Mouse (Mus musculus): ENCODE results near the gene Fcho1. TPM values are rescaled to one million over a fixed set of nuclear protein-coding genes. Genes with fewer than 3 reads are reported as not detected.
"Not testable (repeated sequence)": the region's sequence is repeated elsewhere in the genome, so short reads cannot be mapped to it uniquely, and the experiment has no call there.

Gene Fcho1
- polyA plus RNA-seq, 1 experiment from 2014 or later = 1.6 TPM

DNA sequence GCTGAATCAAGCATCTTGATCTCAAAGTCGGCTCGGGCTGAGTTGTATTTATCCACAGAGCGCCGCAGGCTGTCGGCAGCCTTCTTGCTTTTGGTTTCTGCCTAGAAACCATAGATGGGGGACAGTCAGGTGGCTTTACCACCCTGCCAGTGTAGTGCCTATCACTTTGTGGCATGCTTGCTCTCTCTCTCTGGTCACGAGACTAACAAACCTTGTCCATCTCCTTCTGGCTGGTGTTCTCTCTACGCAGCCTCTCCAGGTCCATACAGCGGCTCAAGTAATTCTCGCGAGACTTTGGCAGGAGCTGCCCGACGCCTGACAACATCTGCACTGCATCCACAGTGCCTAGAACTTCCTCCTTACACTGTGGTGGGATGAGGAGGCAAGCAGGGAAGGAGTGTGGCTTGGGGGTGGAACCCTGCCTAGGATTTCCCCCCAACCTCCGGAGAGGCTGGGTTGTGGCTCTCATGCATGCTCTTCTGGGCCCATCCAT lies 8.9 kb downstream of the Fcho1 start:
- Histone ChIP-seq H3K27ac (ENCODE audit: poor library complexity, severe bottlenecking) (no peak overlapping the region), H3K36me3 (no peaks in the 10 kb centered on the region), H3K9ac (no peak overlapping the region), H3K9me3 (replicated peaks) (no peaks in the 10 kb centered on the region), H3K4me1 (replicated peaks) (no peaks in the 10 kb centered on the region), H3K27me3 (replicated peaks) (peaks cover 77% of the 10 kb centered on the region), H3K4me2 (no peak overlapping the region), H3K4me3 (no peak overlapping the region)
- no peak for ATAC-seq (ENCODE audit: insufficient number of reproducible peaks, low FRiP score)
- WGBS = 75% methylated on average over 13 of the region's 13 CpGs

DNA sequence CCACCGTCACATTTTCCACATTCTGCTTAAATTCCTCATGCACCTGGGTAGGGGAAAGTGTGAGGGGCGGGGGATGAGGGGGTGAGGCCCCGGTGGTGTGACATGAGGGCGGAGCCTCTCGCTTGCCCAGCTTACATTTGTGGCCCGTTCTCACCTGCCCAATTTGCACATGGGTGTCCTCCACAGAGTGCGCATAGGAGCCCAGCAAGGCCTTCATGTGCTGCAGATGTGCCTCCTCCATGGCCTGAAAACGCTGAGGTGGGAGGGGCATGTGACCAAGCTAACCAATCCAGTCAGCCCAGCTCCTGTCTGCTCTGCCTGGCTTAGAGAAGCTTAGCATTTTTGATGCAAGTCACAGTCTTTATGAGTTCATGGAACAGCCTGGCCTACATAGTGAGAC lies 10.0 kb downstream of the Fcho1 start:
- Histone ChIP-seq H3K27me3 (replicated peaks) (peaks cover 77% of the 10 kb centered on the region), H3K9ac (no peak overlapping the region), H3K27ac (ENCODE audit: poor library complexity, severe bottlenecking) (no peak overlapping the region), H3K4me2 (no peak overlapping the region), H3K4me3 (no peak overlapping the region), H3K36me3 (no peaks in the 10 kb centered on the region), H3K9me3 (replicated peaks) (no peaks in the 10 kb centered on the region), H3K4me1 (replicated peaks) (no peaks in the 10 kb centered on the region)
- 36% methylated on average over 8 of the region's 8 CpGs for WGBS
- no peak for ATAC-seq (ENCODE audit: insufficient number of reproducible peaks, low FRiP score)

- peaks cover 5% of the 10 kb centered on the region; the same call in 1 of the 2 replicates for H3K4me1 ChIP-seq (replicated peaks)
- H3K9me3 ChIP-seq (replicated peaks) = no peaks in the 10 kb centered on the region
- 60% methylated on average over 2 of the region's 2 CpGs for WGBS
- no peak overlapping the region for H3K4me2 ChIP-seq
- ATAC-seq (ENCODE audit: insufficient number of reproducible peaks, low FRiP score) = no peak
- H3K27ac ChIP-seq (ENCODE audit: poor library complexity, severe bottlenecking) = no peak overlapping the region
- no peak overlapping the region for H3K9ac ChIP-seq
- no peaks in the 10 kb centered on the region for H3K36me3 ChIP-seq
- no peak overlapping the region for H3K4me3 ChIP-seq
- peaks cover 84% of the 10 kb centered on the region for H3K27me3 ChIP-seq (replicated peaks)
Observed at GRCm38 (mm10) chr8:71711574-71711973, 13.9 kb downstream of the Fcho1 start.

DNA sequence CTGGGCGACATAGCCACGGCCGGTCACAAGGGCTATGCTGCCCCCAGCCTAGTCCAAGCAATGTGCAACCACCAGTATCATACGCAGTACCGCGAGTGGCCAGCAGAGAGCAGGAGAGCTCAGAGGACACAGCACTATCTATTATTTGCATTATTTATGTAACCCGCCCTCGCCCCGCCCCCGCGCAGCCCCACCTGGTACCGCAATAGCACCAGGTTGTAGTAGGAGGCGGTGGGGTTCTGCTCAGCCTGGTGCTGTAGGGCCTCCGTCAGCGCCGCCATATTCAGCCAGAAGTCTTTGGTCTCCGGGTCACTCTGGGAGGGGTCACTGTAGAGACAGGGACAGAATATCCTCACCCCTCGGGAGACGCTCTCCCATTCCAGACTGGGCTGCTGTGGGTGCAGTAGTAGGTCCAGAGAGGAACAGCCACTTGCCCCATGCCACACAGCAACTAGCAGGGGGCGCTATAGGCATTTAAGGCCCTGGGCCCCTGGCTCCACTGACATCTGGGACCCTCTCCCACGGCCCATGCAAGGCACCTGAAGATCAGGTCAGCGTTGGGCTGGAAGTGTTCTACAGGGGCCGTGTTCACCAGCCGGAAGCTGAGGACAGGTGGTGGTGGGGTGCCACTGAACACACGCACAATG lies 15.6 kb downstream of the Fcho1 start:
- peak overlapping the region; percentile 51 for H3K4me2 ChIP-seq
- WGBS = 19% methylated on average over 25 of the region's 25 CpGs
- H3K4me3 ChIP-seq = peak overlapping the region; percentile 4; the same call in 1 of the 2 replicates

DNA sequence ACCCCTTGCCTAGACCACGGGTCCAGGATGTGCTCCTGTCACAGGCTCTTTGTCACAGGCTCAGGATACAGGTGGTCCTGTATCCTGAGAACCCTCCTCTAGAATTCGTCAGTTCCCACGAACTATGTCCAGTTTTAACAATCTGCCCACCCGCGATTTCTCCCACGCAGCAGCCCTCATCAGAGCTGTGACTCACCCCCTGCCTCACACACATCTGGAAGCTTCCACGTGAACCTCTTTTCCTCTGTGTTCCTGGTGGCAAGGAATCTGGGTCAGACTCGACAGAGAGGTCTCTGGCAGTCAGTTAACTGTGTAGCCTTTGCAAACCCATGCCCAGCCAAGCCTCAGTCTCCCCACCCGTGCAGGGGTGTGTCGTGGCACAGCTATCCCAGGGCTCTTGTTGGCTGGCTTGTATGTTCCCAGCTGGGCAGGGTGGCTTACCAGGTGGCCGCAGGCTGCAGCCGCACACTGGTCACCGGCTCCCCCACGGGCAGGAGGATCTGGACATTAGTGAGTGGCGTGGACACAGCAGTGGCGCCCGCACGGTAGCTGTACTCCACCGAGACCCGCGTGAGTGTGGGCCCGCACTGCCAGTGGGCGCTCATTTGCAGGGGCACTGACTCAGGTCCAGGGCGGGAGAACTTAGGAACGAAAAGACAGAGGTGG lies 16.2 kb downstream of the Fcho1 start:
- Histone ChIP-seq H3K36me3 (no peaks in the 10 kb centered on the region), H3K4me2 (peak overlapping the region; percentile 51), H3K9me3 (replicated peaks) (no peaks in the 10 kb centered on the region), H3K4me3 (peak overlapping the region; percentile 4; the same call in 1 of the 2 replicates), H3K4me1 (replicated peaks) (peaks cover 5% of the 10 kb centered on the region; the same call in 1 of the 2 replicates), H3K27me3 (replicated peaks) (peaks cover 88% of the 10 kb centered on the region), H3K27ac (ENCODE audit: poor library complexity, severe bottlenecking) (no peak overlapping the region), H3K9ac (no peak overlapping the region)
- 35% methylated on average over 25 of the region's 25 CpGs for WGBS
- ATAC-seq (ENCODE audit: insufficient number of reproducible peaks, low FRiP score) = peak; percentile 1; the same call in 1 of the 2 replicates

More for the DNA sequence above, 15.6 kb downstream of the Fcho1 start:
- H3K9ac ChIP-seq = no peak overlapping the region
- no peaks in the 10 kb centered on the region for H3K36me3 ChIP-seq
- peaks cover 5% of the 10 kb centered on the region; the same call in 1 of the 2 replicates for H3K4me1 ChIP-seq (replicated peaks)
- peak; percentile 35 for ATAC-seq (ENCODE audit: insufficient number of reproducible peaks, low FRiP score)
- H3K9me3 ChIP-seq (replicated peaks) = no peaks in the 10 kb centered on the region
- H3K27ac ChIP-seq (ENCODE audit: poor library complexity, severe bottlenecking) = no peak overlapping the region
- peaks cover 87% of the 10 kb centered on the region for H3K27me3 ChIP-seq (replicated peaks)

DNA sequence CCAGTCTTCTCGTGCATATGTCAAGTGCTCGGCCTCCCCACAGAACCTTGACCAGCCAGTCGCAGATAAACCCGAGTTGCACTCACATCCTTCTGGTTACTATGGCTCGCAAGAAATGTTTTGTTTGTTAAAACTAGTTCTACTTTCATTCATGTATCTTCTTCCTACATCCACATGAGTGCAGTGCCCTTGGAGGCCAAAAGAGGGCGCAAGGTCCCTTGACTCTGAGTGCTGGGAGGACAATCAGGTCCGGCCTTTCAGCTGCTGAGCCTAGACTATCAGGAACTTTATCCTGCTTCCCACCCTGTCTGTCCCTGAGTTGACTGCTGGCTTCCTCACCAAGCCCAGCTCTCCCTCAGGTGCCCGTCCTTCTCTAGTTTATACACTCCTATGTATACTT lies 17.6 kb downstream of the Fcho1 start:
- Histone ChIP-seq H3K27me3 (replicated peaks) (peaks cover 91% of the 10 kb centered on the region), H3K4me1 (replicated peaks) (peaks cover 5% of the 10 kb centered on the region; the same call in 1 of the 2 replicates)

GRCm38 (mm10) chr8:71703400-71703799 lies 22.1 kb downstream of the Fcho1 start:
- H3K27me3 ChIP-seq (replicated peaks) = peaks cover 92% of the 10 kb centered on the region
- H3K4me2 ChIP-seq; H3K9ac ChIP-seq; H3K9me3 ChIP-seq (replicated peaks); H3K4me3 ChIP-seq; H3K36me3 ChIP-seq; ATAC-seq (ENCODE audit: insufficient number of reproducible peaks, low FRiP score); H3K27ac ChIP-seq (ENCODE audit: poor library complexity, severe bottlenecking): not testable (repeated sequence)
- H3K4me1 ChIP-seq (replicated peaks) = peaks cover 19% of the 10 kb centered on the region

More for the DNA sequence above, 17.6 kb downstream of the Fcho1 start:
- Histone ChIP-seq H3K4me2 (no peak overlapping the region), H3K27ac (ENCODE audit: poor library complexity, severe bottlenecking) (no peak overlapping the region), H3K36me3 (no peaks in the 10 kb centered on the region), H3K9me3 (replicated peaks) (no peaks in the 10 kb centered on the region), H3K9ac (no peak overlapping the region), H3K4me3 (no peak overlapping the region)
- no peak for ATAC-seq (ENCODE audit: insufficient number of reproducible peaks, low FRiP score)
- WGBS = 27% methylated on average over 8 of the region's 8 CpGs

- Histone ChIP-seq H3K9ac (no peak overlapping the region), H3K4me3 (no peak overlapping the region; the same call in 1 of the 2 replicates), H3K4me1 (replicated peaks) (peaks cover 19% of the 10 kb centered on the region), H3K4me2 (peak overlapping the region; percentile 32), H3K27me3 (replicated peaks) (peaks cover 89% of the 10 kb centered on the region), H3K9me3 (replicated peaks) (no peaks in the 10 kb centered on the region), H3K36me3 (no peaks in the 10 kb centered on the region), H3K27ac (ENCODE audit: poor library complexity, severe bottlenecking) (no peak overlapping the region)
- WGBS = 63% methylated on average over 3 of the region's 3 CpGs
- peak; percentile 37; the same call in 1 of the 2 replicates for ATAC-seq (ENCODE audit: insufficient number of reproducible peaks, low FRiP score)
Observed at GRCm38 (mm10) chr8:71702923-71703322, 22.6 kb downstream of the Fcho1 start.

- WGBS = 35% methylated on average over 4 of the region's 4 CpGs
- Histone ChIP-seq H3K4me3 (no peak overlapping the region), H3K4me2 (peak overlapping the region; percentile 65; the same call in 1 of the 2 replicates), H3K9me3 (replicated peaks) (no peaks in the 10 kb centered on the region), H3K9ac (no peak overlapping the region), H3K27me3 (replicated peaks) (peaks cover 86% of the 10 kb centered on the region), H3K36me3 (no peaks in the 10 kb centered on the region), H3K27ac (ENCODE audit: poor library complexity, severe bottlenecking) (no peak overlapping the region), H3K4me1 (replicated peaks) (peaks cover 19% of the 10 kb centered on the region)
- peak; percentile 51 for ATAC-seq (ENCODE audit: insufficient number of reproducible peaks, low FRiP score)
Observed at GRCm38 (mm10) chr8:71702087-71702432, 23.5 kb downstream of the Fcho1 start.

DNA sequence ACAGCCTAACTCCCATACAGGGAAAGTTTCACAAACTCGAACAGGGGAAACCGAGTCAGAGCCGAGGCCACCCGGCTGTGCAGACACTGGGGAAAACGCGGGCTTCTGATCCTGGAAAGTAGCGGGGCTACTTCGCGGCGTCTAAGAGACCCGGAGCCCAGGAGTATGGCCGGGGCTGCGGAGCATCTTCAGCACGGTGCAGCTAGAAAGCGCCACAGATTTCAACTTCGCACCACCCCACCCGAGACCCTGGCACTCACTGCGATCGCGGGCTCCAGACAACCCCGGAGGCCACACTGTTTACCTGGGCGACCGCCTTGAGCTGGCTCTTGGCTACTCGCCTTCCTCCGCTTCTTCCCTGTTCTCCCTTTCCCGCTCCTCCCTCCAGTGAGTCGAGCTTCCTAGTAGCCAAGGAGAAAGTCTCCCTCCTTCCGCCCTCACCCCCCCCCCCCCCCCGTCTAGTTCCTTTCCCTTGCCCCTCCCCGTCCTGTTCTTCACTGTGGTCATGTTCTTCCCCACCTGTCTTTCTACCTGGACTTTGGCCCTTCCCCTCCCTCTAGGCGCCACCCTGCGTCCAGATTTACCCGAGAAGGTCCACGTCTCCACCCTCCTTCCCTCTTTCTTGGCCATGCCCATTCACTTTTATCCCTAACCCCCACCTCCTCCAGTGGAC lies 24.0 kb downstream of the Fcho1 start, which contains the start of gene B3gnt3:
TSS of gene B3gnt3 (minus strand) at position 376 of the 673 bp plus-strand sequence.
- Histone ChIP-seq H3K9me3 (replicated peaks) (no peaks in the 10 kb centered on the region), H3K36me3 (no peaks in the 10 kb centered on the region), H3K9ac (peak within 1 kb of the TSS; percentile 59; the same call in 1 of the 2 replicates), H3K4me3 (peak within 1 kb of the TSS; percentile 42), H3K27ac (ENCODE audit: poor library complexity, severe bottlenecking) (no peak within 1 kb of the TSS), H3K4me2 (peak within 1 kb of the TSS; percentile 65), H3K4me1 (replicated peaks) (peaks cover 19% of the 10 kb centered on the region), H3K27me3 (replicated peaks) (peaks cover 85% of the 10 kb centered on the region)
- WGBS = 13% methylated on average over 32 of the region's 34 CpGs
- ATAC-seq (ENCODE audit: insufficient number of reproducible peaks, low FRiP score) = no peak

All from heart, embryonic 12.5 days (tissue).